Mouse (Mus musculus) left cerebral cortex, adult 2 months (tissue): ENCODE data around the gene Nos1. TPM values are rescaled to one million over a fixed set of nuclear protein-coding genes. Genes with fewer than 3 reads are reported as not detected.
A peak's percentile ranks its signal among the peaks of the same experiment; 100 is the strongest.

Source experiments
- DNase-seq, 2 experiments: peaks; one replicate each; pipeline ENCODE4 v3.0.0; 2021 to 2022; ENCODE audit warnings: low spot score in 2 of 2, mixed read lengths in 1 of 2; ENCODE audit errors: extremely low spot score in 1 of 2
- H3K27ac ChIP-seq: fragments of 200-600 bp; 2 replicates; pipeline ENCODE4 v1.8.1; 2022
- H3K4me3 ChIP-seq: fragments of 200-600 bp; 2 replicates; pipeline ENCODE4 v1.8.1; 2022
- CTCF ChIP-seq: fragments of 200-600 bp; IDR thresholded peaks from 2 replicates; pipeline ENCODE4 v1.8.1; 2022; ENCODE audit warnings: antibody characterized with exemption, mild to moderate bottlenecking, moderate library complexity
- intact Hi-C: fragments of 180-260 bp; cut with DNase I; formaldehyde crosslinking; loops from one replicate; pipeline ENCODE4 v1.15.1; 2025
- total RNA-seq, 2 experiments: library from RNA; stranded (reverse); gene quantifications; 2 replicates each; pipeline ENCODE4 v1.2.3; 2021

Nos1 gene
- total RNA-seq, 2 experiments from 2014 or later: 34.5 to 41.2 TPM

DNA sequence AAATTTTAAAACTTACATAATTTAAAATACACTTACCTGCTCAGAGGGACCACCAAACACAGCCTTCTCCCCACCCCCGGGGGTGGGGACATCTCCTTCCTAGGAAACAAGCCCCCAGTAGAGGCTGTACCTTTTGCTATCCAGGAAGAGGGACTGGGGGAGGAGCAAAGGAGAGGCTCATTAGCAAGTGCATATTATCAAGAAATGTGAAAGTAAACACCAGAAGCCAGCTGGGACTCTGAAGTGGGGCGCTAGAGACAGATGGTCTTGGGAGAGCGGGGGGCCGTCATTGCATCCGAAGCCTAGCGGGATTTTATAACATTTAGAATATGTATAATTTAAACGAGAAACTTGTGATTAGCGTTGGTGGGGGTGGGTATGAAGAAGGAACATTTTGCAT, 158.6 kb downstream of the Nos1 start:
- intact Hi-C loops: no loop called here
- DNase-seq: peak; percentile 31 to 37
- no peak overlapping the region for H3K27ac ChIP-seq
- no peak overlapping the region for H3K4me3 ChIP-seq
- no peak for TF ChIP-seq CTCF

DNA sequence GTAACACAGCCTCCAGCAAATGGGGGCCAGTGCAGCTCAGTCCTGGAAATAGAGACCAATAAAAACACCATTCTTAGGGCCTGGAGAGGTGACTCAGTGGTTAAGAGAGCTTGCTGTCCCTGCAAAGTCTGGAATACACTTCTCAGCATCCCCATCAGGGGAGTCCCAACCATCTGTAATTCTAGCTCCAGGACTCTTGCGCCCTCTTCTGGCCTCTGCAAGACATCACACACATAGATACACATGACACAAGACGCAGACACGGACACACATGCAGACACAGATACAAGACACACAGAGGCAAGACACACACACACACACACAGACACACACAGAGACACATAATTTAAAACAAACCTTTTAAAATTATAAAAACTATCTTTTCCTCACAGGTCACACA, 160.7 kb downstream of the Nos1 start:
- peak; percentile 13 for TF ChIP-seq CTCF
- no peak overlapping the region for H3K4me3 ChIP-seq
- no peak for DNase-seq
- intact Hi-C loops: no loop called here
- H3K27ac ChIP-seq: no peak overlapping the region

DNA sequence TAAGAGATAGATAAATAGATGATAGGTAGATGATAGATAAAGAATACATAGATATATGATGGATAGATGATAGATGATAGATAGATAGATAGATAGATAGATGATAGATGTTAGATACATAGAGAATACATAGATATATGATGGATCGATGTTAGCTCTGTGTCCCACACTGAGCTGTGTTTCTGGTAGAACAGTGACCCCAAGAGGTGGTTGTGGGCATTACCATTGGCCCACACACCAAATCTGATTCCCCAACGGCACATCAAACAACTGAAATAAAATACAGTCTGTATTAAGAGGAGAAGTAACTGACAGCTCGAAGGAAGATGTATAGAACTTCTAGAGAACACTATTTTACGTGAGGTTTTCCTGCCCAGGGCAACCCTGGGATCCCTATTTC, 165.8 kb downstream of the Nos1 start:
- DNase-seq: peak; percentile 56 to 69
- intact Hi-C loops: loop anchor here (2.0 kb wide), 1 partner anchor 432 kb away; no protein-coding TSS in a partner anchor
- Histone ChIP-seq H3K4me3 (no peak overlapping the region), H3K27ac (no peak overlapping the region)
- peak; percentile 96 for TF ChIP-seq CTCF

DNA sequence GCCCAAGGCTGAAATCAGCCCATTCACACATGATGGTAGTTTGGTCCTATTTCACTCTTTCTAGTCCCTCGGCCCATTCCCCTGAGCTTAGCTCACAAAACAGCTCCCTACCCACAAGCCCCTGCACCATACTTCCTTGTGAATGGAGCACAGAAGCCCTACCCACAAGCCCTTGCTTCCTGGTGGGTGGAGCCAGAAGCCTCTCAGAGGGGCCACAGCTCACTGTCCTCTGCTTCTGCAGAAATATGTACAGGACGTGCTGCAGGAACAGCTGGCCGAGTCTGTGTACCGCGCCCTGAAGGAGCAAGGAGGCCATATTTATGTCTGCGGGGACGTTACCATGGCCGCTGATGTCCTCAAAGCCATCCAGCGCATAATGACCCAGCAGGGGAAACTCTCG, 168.6 kb downstream of the Nos1 start:
- TF ChIP-seq CTCF: no peak
- Histone ChIP-seq H3K4me3 (no peak overlapping the region), H3K27ac (no peak overlapping the region)
- no peak for DNase-seq
- intact Hi-C loops: no loop called here

DNA sequence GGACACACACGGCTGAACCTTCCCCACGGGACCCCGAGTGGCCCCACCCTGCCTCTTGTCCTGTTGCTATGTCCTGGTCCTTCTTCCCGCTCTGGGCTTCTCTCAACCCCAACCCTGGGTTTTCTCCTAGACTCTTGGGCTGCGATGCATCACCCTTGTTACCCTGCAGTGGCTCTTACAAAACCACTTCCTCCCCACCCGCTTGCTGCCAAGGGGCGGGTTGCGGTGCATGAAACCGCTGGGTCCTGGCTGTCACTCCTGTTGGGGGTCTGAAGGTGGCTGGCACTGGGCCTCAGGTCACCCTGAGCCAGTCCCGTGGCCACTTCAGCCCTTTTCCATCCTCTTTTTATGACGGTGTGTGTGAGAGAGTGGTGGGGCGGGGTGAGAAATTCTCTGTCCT, 173.1 kb downstream of the Nos1 start:
- Histone ChIP-seq H3K27ac (no peak overlapping the region), H3K4me3 (no peak overlapping the region)
- DNase-seq: no peak
- TF ChIP-seq CTCF: no peak
- intact Hi-C loops: no loop called here

DNA sequence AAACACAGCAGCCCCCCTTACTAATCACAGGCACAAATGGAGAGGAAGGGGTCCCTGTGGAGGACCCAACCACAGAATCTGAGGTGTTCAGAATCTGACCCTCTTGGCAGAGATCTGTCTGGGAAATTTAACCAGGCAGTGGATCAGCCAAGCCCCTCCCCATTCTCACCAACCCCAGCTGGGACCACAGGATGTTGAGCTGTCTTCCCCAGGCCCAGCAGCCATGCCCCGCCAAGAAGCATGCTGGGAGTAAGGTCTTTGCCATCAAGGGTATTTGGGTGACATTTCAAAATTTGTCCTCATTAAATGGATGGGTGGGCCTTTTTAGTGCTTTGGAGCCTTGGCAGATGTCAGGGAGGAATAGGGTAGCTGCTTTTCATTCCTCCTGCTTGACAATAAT, 173.6 kb downstream of the Nos1 start:
- no peak for DNase-seq
- Histone ChIP-seq H3K27ac (no peak overlapping the region), H3K4me3 (no peak overlapping the region)
- no peak for TF ChIP-seq CTCF
- intact Hi-C loops: no loop called here

DNA sequence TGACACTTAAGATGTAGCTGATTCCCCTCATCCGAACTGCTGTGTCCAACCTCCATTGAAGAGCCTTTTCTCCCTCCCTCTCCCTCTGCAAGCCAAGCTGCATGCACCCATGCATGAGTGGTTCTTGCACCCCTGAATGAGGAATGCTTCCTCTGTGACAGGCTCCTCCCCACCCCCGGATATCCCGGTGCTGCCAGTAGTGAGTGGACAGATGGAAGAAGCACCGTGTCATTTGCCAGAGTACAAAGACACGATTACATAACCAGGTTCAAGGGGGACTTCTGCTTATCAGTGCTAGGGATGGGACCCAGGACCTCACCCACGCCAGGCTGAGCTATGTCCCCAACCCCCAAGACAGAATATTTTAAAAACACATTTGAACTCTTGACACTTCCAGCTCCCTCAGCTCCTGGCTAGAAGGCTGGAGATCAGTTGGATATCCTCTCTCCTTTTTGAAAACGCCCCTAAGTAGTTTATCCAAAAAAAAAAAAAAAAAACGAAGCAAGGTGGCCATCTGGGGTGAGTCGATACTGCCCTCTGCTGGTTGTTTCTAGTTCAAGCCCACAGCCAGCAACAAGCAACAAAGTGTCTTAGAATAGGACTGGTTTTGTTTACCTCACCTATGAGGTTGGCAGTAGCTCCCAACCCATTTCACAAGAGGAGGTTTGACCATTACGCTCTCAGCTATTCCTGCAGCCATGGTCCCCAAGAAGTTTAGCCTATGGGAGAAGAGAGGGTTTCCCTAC, 175.0 kb downstream of the Nos1 start:
- H3K27ac ChIP-seq: no peak overlapping the region
- DNase-seq: no peak
- no peak overlapping the region for H3K4me3 ChIP-seq
- intact Hi-C loops: no loop called here
- TF ChIP-seq CTCF: peak; percentile 70

DNA sequence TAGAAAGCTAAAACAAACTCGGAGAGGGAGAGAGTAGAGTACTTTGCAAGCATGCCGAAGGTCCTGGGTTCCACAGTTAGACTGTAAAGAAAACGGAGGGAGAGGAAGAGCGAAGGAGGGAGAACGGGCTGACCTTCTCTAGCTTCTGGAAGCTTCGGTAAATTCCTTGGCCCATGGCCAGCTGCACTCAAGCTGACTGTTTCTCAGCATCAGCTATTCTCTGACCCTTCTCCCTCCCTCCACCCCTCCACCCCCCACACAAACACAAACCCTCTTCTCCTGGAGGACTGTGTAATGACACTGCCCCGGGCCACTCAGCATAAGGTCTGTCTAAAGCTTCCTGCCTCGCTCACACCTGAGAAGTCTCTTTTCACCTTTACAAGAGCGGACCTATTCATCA, 183.9 kb downstream of the Nos1 start:
- Histone ChIP-seq H3K27ac (no peak overlapping the region), H3K4me3 (no peak overlapping the region)
- DNase-seq: no peak
- intact Hi-C loops: no loop called here
- TF ChIP-seq CTCF: no peak

DNA sequence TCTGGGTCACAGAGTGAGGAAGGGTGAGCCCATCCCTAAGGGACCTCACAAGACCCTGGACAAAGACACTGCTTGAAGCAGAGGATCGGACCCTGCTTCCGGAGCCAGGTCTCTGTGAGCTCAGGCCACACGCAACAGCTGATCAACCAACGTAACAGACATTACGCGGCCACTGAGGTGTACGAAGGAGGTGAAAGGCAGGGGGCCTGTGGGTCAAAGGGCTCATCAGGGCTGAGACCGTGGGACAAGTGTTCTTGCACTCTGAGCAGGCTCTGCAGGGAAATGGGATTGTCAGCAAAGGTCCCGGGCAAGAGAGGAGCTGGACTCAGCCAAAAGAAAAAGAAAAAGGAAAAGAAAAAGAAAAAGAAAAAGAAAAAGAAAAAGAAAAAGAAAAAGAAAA, 186.1 kb downstream of the Nos1 start:
- intact Hi-C loops: no loop called here
- TF ChIP-seq CTCF: no peak
- no peak overlapping the region for H3K4me3 ChIP-seq

DNA sequence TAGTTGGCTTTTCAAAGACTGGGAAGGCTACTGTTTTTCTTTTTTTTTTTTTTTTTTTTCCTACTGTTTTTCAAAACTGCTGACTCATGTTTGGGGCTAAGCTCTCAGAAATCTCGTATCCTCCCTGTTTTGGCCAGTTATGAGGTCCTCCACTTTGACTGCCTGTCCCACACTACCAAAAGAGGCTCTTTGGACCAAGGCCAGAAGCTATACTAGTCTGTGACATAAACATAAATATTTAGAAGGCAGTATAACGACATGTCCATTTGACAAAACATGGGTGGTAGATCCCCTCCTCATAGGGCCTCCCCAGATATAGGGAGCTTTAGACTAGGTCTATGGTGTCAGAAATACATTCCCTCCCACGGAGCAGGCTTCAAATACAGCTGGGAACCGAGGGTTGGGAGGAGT, 186.8 kb downstream of the Nos1 start:
- Histone ChIP-seq H3K4me3 (no peak overlapping the region), H3K27ac (no peak overlapping the region)
- intact Hi-C loops: no loop called here
- TF ChIP-seq CTCF: no peak
- DNase-seq: no peak

More for the DNA sequence above, 186.1 kb downstream of the Nos1 start:
- no peak overlapping the region for H3K27ac ChIP-seq
- no peak for DNase-seq

DNA sequence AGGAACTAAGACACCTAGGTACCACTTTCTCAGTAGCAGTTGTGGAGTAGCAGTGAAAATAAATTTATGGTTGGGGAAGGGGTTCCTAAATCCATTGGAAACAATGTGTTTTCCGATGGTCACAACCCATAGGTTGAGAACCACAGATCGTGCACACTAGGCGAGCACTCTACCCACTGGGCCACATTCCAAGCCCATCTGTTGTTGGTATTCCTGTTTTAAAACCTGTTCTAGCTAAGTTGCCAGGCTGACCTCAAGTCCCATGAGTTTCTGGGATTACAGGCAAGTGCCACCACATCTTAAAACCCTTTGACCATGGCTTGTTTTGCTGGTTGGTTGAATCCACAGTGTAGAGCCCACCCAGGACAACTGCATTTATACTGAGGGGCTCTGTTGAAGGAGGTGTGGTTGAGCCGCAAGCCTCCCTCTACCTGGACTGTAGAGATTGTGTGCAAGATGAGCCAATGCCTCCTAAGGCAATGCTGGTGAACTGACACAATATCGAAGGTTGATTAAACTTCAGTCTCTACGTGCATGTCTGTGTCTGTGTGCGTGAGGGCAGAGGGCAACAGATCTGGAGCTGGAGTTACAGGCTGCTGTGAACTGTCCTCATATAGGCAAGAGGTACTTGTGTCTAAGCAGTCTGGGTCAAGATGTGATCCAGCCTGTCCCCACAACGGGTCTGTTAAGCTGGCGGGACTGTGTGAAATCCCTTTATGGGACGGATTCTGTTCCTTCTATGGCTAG, 189.0 kb downstream of the Nos1 start:
- Histone ChIP-seq H3K27ac (no peak overlapping the region), H3K4me3 (no peak overlapping the region)
- no peak for DNase-seq
- TF ChIP-seq CTCF: no peak
- intact Hi-C loops: no loop called here

DNA sequence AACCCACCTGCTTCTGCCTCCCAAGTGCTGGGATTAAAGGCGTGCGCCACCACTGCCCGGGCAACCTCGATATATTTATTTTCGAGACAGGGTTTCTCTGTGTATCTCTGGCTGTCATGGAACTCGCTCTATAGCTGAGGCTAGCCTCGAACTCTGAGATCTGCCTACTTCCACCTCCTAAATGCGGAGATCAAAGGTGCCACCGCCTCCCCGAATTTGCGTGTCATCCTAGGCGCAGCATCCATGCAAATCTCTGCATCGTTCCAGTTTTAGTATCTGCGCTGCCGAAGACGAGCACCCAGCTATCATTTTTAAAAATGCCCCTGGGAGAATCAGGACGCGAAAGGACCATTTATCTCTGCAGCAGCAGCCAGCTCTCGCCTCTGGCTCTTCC, 195.4 kb downstream of the Nos1 start:
- intact Hi-C loops: loop anchor here (2.0 kb wide), 1 partner anchor 27 kb away; no protein-coding TSS in a partner anchor
- peak overlapping the region; percentile 92 for H3K27ac ChIP-seq
- no peak for TF ChIP-seq CTCF
- DNase-seq: no peak
- peak overlapping the region; percentile 93 for H3K4me3 ChIP-seq
